Mouse (Mus musculus): ENCODE data around the gene 1700012A03Rik.

Gene 1700012A03Rik

DNA sequence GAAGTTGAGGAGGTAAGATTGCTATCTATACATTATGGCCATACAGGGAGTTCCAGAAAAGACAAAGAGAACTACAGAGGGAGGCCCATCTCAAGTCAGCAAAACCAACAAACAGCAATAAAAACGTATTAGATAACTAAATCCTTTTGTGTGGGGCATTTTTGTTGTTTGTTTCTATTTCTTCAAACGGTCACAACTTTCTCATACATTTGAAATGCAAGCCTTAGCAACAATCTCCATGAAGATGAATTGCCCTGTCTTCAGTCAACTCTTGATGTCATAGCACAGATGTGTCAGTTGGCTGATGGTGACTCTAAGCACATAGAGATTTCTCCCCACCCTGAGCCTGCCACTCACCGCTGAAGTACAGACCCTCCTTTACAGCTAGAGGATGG lies at the start of gene 1700012A03Rik:
1700012A03Rik (plus strand) TSS at position 296 of the 395 bp plus-strand sequence.
- no peak for DNase-seq (ENCODE audit: extremely low read depth, low read depth, low spot score)

DNA sequence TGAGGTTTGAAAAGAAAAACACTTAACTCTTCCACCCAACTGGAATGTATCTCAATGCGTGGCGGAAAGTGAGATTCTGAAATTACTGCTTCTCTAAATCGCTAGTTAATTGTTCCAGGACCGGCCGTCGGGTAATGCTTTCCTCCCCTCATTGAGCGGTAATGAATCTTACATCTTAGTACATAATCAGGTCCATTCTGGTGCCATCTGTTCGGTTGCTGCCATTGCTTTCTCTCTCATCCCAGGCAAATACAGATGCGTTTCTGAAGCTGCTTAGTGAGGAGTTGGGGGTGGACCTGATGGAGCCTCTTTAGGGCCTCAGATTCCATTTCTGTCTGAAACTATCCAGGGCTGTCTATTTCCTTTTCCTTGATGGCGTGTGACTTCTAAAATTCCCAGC lies 45.8 kb upstream of the 1700012A03Rik start:
- DNase-seq (ENCODE audit: extremely low read depth, low read depth, low spot score) = no peak

DNA sequence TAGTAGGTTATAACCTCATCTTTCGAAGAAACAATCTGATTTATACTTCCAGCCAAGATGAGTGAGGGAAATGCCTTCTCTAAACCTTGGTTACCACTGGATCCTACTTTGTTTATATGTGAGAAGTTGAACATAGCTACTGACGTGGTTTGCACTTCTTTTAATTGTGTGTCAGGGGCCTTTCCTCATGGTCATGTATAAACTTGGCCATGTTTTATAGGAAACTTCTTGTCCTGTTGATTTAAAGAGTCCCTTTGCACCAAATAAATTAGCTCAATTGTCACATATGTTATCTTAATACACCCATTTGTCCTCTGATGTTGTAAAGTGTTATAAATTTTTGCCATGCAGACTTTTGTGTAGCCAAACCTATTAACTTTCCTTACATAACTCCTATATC lies 44.1 kb upstream of the 1700012A03Rik start:
- DNase-seq (ENCODE audit: extremely low read depth, low read depth, low spot score) = no peak

DNA sequence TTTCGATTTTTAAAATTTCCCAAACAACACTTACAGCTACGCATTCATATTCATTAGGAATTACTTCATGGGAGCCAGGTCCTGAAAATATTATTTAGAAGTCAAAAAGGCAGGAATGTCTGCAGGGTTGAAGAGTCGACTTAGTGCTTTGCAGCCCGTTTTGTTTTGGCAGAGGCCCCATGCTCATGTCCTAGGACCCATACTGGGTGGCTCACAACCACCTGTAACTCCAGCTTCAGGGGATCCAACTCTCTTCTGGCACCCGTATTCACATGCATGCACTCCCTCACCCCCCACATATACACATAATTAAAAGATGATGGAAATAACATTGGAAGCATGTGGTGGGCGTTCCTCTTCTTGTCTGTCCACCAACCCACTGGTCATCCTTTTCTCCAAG lies 43.7 kb upstream of the 1700012A03Rik start:
- DNase-seq (ENCODE audit: extremely low read depth, low read depth, low spot score) = no peak

DNA sequence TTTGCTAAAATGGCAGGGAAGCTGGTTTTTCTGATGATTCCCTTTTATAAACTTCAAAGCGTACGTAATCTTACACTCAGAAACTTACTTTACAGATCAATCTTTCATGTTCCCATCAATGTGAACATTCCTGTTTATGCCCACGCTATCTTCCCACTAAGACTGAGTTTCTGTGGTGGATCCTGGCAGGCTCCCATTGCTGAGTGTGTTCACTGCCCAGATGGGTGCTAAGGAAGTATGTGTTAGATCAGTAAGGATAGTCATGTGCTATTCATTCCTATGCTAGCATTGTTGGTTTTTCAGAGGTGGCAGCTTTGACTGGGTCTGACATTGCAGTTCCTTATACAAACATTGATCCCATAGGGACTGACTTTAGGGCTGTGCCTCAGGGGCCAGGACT lies 42.7 kb upstream of the 1700012A03Rik start:
- no peak for DNase-seq (ENCODE audit: extremely low read depth, low read depth, low spot score)

DNA sequence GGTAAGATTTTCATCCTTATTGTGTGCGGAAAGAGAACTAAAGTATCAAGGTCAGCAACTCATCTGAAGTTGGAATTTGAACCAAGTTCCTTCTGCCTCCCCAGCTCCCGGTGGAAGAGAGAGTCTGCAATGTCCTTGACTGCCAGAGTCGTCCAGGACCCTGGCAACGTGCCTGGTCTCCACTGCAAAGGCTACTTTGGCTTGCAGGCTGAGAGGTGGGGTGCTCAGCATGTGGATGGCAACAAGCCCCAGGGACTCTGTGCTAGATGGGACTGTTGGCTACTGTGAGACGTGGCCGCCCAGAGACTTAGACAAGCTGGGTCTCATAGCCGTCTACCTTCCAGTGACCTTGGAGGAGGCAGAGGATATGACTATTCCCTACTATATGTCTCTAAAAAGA lies 33.2 kb upstream of the 1700012A03Rik start:
- DNase-seq (ENCODE audit: extremely low read depth, low read depth, low spot score) = no peak

DNA sequence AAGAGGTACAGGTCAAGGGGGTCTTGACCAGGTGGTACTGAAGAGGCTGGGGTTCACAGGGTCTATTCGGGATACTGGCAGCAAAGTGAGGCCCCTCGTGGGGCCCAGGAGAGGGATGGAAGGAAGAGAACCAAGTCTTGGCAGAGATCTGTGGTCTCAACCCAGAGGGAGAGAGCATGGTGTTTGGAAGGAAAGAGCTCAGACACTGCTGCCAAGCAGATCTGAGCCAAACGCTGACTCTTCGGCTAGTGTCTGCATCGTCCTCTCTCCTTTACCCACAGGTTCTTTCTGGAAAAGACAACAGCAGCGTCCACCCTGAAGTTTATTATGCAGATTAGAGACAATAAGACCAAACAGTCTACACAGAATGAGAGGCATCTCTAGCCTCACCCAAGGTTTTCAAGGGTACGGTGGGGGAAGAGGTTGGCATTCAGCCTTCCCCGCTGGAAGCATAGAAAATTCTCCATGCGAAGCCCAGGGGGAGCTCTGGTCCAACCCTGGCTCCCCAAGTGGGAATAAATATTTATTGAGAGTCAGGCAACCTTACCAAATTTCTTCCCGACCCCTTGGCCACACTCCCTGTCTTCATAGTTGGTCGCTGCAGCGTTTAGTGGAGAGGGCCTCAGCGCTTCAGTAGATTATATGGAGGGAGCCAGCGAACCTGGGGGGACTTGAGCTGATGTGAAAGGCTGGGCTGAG lies 32.5 kb upstream of the 1700012A03Rik start:
- no peak for DNase-seq (ENCODE audit: extremely low read depth, low read depth, low spot score)

DNA sequence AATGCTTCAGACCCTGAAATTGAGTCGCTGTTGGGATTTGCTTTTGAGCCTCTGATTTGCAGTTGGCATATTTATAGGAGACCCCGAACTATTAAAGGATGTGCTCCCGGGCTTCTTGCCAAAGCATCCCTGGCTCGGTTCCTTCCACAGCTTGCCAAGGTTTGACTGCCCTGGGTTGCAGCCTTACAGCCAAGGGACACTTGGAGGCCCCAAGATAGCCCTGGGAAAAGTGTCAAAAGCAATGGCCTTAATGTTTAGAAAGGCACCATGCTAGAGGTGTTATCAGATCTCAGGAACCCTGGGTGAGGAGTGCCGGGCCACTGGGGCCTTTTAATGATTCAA lies 32.0 kb upstream of the 1700012A03Rik start:
- no peak for DNase-seq (ENCODE audit: extremely low read depth, low read depth, low spot score)

DNA sequence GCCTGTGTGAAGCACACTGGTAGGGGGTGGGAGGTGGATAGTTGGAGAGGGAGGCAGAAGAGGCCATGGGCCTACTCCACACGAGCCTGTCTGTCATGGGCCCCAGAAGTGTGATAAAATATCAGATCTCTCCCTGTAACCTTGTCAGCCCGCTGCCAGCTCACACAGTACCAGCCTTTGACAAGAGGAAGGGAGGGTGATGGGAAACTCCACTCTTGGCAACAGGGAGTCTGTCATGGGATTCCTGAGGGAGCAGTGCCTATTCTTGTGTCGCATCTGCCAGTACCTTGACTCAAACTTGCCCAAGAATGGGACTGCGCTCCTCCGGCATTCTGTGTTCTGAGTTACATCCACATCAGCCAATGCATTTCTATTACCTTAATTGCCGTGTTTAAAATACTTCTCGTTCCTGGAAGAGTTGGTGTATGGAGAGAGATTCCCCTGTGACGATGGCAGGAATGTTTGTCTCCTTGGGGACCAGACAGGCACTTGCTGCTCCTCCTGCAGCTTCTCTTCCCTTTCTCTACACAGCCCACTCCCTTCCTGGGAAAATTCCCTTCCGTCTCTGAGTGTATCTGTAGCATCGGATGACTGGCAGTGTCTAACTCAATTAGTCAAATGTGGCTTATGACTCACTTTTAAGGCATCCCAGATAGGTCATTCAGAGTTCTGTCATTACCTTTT lies 28.1 kb upstream of the 1700012A03Rik start:
- DNase-seq (ENCODE audit: extremely low read depth, low read depth, low spot score) = no peak

DNA sequence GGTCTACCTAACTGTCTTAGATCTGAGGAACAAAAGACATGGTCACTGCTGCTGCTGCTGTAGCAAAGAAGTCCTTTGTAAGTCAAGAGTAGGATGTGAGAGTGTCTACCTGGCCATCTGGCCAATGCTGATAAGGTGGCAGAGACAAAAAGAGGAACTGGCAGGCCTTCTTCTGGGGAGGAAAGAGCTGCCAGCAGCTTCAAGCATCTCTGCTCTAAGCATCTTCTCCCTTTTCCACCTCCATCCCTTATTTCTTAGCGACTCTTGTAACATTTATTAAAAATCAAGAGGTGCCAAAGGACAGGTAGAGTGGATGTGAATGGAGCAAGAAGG lies 27.5 kb upstream of the 1700012A03Rik start:
- DNase-seq (ENCODE audit: extremely low read depth, low read depth, low spot score) = no peak

DNA sequence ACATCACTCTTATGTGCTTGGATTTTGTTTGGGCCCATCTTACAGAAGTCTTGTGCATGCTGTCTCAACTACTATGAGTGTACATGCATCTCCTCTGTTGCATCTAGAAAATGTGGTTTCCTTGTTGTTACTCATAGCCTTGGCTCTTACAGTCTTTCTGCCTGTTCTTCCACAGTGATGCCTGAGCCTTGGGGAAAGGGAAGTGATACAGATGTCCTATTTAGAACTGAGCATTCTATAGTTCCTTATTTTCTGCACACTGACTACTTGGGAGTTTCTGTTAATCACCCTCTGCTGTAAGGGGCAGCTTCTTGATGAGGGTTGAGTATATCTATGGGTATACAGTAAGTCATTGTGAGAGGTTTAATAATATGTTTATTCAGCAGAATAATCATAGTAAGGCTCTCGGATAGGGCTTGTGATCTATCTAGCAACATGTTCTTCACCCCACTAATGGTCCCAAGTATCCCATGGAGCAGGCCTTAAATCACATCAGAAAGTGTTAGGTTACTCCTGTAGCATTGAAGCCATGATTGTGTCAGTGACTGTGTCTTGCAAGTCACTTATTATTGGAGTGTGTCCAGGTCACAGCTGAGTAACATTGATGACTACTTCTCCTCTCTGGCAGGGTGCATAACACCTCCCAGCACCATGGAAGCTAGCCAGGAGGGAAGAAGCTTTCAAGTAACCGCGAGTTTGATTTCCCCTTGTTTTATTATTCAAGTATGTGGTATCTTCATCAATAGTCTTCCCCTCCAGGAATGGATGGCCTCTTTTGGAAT lies 21.6 kb upstream of the 1700012A03Rik start:
- DNase-seq (ENCODE audit: extremely low read depth, low read depth, low spot score) = no peak

DNA sequence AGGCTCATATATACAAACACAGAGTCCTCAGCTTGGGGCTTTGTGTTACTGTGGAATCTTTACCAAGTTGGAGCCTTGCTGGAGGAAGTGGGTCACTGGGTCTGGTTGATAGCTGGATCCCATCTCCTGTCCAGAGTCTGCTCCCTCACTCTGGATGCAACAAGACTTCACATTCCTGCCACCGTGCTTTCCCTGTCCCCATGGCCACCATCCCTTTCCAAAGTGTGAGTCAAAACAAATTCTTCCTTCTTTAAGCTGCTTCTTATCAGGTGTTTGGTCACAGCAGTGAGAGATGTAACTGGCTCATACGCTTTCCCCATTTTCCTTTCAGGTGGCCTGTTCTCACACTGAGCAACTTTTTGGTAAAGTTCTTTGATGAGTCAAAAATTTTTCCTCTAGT lies 15.8 kb upstream of the 1700012A03Rik start:
- no peak for DNase-seq (ENCODE audit: extremely low read depth, low read depth, low spot score)

DNA sequence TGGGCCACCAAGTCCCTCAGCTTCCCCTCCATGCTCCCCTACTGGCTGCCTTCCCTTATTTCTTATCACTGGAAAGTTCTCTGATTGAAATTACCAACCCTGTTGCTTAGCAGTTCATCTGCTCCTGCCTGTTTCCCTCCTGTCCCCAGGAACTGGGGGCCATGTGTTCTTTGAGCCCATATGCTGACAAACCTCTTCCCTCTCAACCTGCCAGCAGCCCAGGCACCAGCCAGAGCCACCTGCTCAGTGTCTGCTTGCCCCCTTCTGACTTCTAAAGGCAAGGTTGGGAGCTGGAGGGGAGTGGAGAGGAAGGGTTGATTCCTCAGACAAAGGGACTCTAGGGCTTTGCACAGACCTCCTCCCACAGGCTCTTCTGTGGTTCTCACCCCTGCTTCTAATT lies 4.7 kb upstream of the 1700012A03Rik start:
- no peak for DNase-seq (ENCODE audit: extremely low read depth, low read depth, low spot score)

DNA sequence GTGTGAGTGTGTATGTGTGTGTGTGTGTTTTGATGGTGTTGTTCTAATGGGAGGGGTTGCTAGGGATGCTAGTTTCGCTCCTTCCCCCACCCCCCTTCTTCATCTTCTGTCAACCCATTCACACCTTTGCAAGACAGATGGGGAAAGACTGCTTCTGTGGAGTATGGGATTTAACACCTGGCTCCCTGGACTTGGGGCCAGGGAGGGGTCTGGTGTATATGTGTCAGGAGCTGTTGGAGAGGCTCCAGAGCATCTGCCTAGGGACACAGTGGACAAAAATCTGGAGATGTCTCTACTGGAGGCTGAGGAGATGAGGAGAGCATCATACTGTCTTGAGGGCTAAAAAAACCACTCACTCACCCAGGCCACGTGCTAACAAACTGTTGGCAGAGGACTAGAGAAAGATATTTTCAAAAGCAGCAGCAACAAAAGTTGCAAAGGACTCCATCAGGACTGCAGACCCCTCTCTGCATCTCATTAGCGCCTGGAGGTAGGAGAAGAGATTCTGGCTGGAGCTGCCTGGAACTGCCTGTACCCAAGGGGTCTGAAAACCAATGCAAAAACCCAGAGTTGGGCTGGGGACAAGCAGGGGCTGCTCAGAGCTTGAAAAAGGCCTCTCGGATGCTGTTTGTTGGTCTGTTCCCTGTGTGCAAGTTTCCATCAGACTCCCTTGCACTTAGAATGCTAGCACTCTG lies 643 bp upstream of the 1700012A03Rik start:
- DNase-seq (ENCODE audit: extremely low read depth, low read depth, low spot score) = no peak

DNA sequence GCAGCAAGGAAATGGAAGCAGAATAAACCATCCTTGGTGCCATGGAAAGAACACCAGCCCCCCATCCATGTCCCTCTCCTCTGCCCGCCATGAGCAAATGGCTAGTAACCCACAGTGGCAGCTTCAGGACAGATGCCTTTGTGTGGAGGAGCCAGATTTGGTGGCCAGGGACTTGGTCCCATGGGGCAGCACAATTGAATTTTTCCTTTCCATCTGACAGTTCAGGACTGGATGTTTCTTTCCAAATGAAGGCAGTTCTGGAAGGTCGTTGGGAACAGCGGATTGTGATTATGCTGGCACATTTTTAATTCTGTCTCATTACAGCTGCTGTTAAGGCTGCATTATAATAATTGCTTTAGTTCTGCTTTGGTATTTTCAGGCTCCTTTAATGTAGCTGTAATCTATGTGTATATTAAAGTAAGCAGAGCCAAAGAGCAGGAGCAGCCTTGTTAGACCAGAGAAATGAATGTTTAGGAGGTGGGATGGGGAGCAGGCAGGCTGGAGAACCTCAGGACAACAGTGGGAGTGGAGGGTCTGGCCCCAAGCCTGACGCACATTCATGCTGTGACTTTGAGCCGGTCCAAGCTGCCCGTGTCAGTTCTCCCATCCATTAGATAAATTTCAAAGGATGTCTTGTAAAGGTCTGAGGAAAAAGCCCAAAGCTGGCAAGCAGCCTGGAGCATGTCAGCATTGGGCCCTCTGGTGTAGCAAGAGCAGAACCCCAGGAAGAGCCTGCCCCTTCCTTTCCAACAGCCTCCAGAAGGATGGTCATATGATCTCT lies 2.3 kb downstream of the 1700012A03Rik start:
- no peak for DNase-seq (ENCODE audit: extremely low read depth, low read depth, low spot score)

DNA sequence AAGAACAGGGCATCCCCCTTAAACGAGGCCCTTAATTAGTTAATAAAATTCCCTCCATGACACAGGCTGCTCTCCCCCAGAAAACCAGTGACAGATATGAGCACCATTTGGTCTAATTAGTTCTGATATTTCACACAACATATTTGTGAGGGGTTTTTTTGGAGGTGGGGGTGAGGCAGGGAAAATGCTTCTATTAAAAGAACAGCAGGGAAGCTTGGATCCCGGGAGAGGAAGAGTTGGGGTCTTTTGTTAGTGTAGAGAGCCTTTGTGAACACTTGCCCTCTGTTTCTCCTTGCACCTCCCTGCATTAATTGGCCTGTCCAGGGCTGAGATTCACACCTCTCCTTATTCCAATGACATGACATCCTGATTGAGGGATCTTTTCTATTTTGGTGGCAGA lies 6.5 kb downstream of the 1700012A03Rik start:
- DNase-seq (ENCODE audit: extremely low read depth, low read depth, low spot score) = no peak

DNA sequence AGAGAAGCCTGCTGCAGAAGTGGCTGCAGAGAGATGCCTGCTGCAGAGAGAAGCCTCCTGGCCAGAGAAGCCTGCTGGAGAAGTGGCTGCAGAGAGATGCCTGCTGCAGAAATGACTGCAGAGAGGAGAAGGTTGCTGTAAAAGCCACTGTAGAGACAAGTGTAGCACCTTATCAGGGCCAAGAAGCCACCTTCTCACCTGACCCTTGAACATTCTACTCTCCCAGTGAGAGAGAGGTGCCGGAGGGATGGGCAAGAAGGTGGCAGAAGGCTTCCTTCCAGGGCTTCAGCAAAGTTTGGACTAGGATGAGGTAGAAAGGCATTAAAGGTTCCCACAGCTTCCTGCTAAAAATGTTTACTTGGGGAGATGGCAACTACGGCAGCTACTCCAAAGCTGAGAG lies 8.5 kb downstream of the 1700012A03Rik start:
- no peak for DNase-seq (ENCODE audit: extremely low read depth, low read depth, low spot score)

DNA sequence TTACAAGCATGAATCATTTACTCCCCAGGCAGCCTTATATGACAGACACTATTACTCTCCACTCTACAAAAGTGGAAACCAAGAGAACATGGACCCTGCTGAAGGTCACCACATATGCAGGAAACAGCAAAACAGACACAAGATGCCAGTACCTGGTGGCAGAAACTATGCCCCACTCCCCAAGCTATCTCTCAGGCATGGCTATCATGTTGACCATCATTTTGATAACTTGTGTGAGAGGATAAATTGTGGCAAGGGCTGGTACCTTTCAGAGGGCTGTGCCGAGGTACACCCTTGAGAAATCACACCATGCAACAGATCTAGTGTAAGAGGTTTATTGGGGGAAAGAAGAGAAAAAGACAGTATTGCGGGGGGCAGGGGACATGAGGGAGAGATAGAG lies 10.6 kb downstream of the 1700012A03Rik start:
- DNase-seq (ENCODE audit: extremely low read depth, low read depth, low spot score) = no peak

DNA sequence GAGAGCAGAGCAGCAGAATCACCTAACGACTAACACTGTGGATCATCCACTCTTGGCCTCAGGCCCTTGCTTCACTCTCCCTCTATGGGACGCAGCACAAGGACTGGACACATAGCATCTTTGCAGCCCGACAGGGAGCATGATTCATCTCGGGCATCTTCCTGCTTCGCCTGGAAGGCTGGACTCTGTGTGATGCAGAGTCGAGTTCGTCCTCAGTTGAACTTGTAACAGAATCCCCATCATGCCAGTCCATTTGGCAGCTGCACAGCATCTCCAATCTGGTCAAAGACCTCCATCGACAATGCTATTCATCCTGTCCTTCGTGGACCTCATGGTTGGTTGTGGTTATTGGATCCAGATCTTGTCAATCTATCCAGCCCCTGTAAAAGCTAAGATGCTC lies 11.2 kb downstream of the 1700012A03Rik start:
- no peak for DNase-seq (ENCODE audit: extremely low read depth, low read depth, low spot score)

DNA sequence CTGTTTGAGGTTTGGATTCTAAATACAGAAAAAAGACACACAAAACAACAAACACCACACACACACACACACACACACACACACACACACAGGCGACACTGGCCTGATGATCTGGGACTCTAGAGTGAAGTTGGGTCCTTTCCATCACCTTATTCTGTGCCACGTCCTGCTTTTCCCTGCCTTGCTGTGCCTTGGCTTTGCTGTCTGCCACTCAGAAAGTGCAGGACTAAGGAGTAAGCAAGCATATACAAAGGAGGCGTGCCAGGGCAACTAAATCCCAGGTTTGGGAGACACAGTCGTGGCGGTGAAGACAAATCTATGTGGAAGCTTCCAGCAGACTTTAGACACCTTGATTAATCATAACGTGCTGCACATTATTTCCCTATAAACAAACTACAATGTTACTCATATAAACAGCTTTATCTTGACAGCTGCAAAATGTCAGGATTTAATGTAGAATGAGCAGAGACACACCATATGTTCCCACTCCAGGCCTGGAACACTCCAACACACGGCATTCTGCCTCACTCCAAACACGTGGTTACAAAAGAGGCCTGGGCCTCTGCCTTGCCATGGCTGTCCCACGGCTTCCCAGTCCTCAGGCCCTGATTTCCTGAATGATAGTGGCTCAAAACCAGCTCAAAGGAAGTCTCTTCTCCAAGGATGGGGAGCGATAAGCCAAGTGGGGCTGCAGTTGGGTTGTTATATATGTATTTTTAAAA lies 15.9 kb downstream of the 1700012A03Rik start:
- no peak for DNase-seq (ENCODE audit: extremely low read depth, low read depth, low spot score)

All from fat pad, adult 2 months (tissue).